Mouse (Mus musculus): Measurements from ENCODE around the gene Abl1.

DNA sequence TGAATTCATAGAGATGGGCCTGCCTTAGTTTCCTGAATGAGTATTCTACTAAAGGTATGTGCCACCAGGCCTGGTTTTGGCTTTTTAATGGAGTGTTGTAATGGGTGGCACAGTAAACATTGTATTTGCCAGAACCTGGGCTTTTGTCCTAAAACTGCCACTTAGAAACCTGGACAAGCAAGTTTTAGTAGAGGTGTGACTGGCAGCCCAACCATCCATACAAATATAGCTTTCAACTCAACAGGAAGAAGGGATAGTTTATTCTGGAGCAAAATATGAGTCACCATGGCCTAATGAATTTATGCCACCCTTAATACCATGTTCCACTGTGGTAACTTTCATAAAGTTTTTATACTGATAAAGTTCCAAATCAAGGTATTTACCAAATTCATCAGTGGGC lies 15.1 kb downstream of the Abl1 start:
- TF ChIP-seq POLR2A (IDR thresholded peaks at IDR 0.05; ENCODE audit: insufficient read depth, low read length): no peak
- TF ChIP-seq CTCF (IDR thresholded peaks at IDR 0.05; ENCODE audit: low read depth, low read length): no peak

All from ES-Bruce4 (cell line).